Comparison of ENCODE assay signal across 9 mouse cellular contexts in the genomic region with DNA sequence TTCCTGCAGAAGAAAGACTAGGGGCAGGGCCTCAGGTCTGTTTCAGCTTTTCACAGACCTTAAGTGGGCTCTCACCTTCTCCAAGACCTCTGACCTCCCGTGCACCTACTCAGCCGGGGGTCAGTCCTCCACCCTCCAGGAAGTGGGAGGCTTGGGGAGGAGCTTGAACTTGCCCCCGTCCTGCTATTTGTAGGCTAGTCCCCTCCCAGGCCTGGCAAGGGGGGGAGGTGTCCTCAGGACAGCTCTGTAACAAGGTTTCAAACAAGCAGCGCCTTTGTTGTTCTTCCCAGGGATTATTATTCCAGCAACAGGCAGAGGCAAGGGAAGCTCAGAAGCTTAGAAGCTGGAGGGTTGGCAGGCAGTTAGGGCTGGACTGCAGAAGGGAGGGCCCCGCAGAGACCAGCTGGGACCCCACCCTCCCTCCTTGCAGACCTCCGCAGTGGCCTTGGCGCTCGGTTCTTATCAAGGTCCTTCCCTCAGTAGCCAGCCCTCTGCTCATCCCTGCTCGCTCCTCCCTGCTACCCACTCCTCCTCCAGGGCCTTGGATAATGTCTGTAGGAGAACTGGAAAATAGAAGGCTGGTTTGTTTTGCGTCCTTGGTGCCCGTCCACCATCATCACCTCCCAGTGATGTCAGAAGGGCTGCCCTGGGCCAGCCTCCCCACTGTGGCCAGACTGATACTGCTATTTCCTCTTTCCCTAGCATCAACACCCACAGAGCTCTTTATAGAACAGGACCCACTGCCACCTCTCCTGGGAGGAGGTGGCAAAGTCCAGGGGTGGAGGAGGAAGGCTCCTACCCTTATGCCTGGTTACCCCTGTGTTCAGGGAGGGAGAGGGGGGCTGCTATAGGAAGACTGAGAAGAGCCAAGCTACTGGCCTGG. TPM values are rescaled to one million over a fixed set of nuclear protein-coding genes. Genes with fewer than 3 reads are reported as not detected.
DNase-seq lines count a peak whose midpoint lies in the region; ATAC-seq and TF ChIP-seq lines count a peak whose summit lies in the region.
"Had no signal": no experiment of that assay in that cellular context is flagged by ENCODE, and none has a peak within 500 bp of the region (broad histone marks: within the 10 kb centered on the region; RNA-seq: fewer than 3 reads in every experiment).

No protein-coding gene starts in this region.

- no peak for DNase-seq in forebrain, embryonic 10.5 days (ENCODE audit: extremely low spot score, low spot score)
- no peak for DNase-seq in forebrain, embryonic 14.5 days (ENCODE audit: low spot score)
- DNase-seq in midbrain, embryonic 14.5 days: peak; percentile 42
- no peak for DNase-seq in lung, adult 2 months
- DNase-seq in kidney, postnatal 25 days: no peak

- ATAC-seq in forebrain, embryonic 14.5 days: no peak
- no peak for ATAC-seq in midbrain, embryonic 14.5 days (ENCODE audit: low FRiP score, low TSS enrichment)
- ATAC-seq in midbrain, embryonic 16.5 days: no peak
- 0 out of 2 replicates have a peak, but pooled peaks have one; percentile 4 for ATAC-seq in heart, embryonic 16.5 days (replicated peaks; ENCODE audit: extremely low read depth, insufficient read depth, low FRiP score)

- peaks cover 63% of the 10 kb centered on the region for H3K4me1 ChIP-seq in forebrain, embryonic 10.5 days
- peaks cover 7% of the 10 kb centered on the region; the same call in 1 of the 2 replicates for H3K4me1 ChIP-seq in forebrain, embryonic 14.5 days (ENCODE audit: control insufficient read depth, insufficient read depth, low read length)
- H3K4me1 ChIP-seq in midbrain, embryonic 14.5 days (ENCODE audit: control insufficient read depth, insufficient read depth, low read length): peaks cover 14% of the 10 kb centered on the region; the same call in 1 of the 2 replicates
- peaks cover 7% of the 10 kb centered on the region; the same call in 1 of the 2 replicates for H3K4me1 ChIP-seq in midbrain, embryonic 16.5 days (ENCODE audit: control insufficient read depth, insufficient read depth, low read length)
- H3K4me1 ChIP-seq in heart, embryonic 16.5 days (ENCODE audit: control insufficient read depth, insufficient read depth, low read length): peaks cover 21% of the 10 kb centered on the region
- peaks cover 17% of the 10 kb centered on the region for H3K4me1 ChIP-seq in testis, adult 2 months (ENCODE audit: control insufficient read depth, insufficient read depth, low read length)
- no peaks in the 10 kb centered on the region for H3K4me1 ChIP-seq in lung, adult 2 months (ENCODE audit: control insufficient read depth, insufficient read depth, low read length)

- no peak overlapping the region for H3K4me3 ChIP-seq in forebrain, embryonic 10.5 days
- H3K4me3 ChIP-seq in forebrain, embryonic 14.5 days (ENCODE audit: low read depth, low read length): no peak overlapping the region
- no peak overlapping the region for H3K4me3 ChIP-seq in midbrain, embryonic 14.5 days (replicated peaks; ENCODE audit: low read depth, low read length)
- no peak overlapping the region for H3K4me3 ChIP-seq in midbrain, embryonic 16.5 days (ENCODE audit: low read depth, low read length)
- no peak overlapping the region for H3K4me3 ChIP-seq in heart, embryonic 16.5 days (ENCODE audit: low read length)
- H3K4me3 ChIP-seq in testis, adult 2 months (ENCODE audit: control insufficient read depth, low read depth, low read length): no peak overlapping the region
- no peak overlapping the region for H3K4me3 ChIP-seq in lung, adult 2 months (replicated peaks; ENCODE audit: extremely low read depth, low read depth, low read length)

- H3K9ac ChIP-seq in forebrain, embryonic 14.5 days (ENCODE audit: low read length): no peak overlapping the region
- no peak overlapping the region for H3K9ac ChIP-seq in midbrain, embryonic 14.5 days (replicated peaks; ENCODE audit: low read length)
- H3K9ac ChIP-seq in midbrain, embryonic 16.5 days (ENCODE audit: low read depth, low read length): no peak overlapping the region
- H3K9ac ChIP-seq in heart, embryonic 16.5 days (ENCODE audit: low read length): no peak overlapping the region
- H3K9ac ChIP-seq: liver, embryonic 14.5 days had no signal

- peaks cover 58% of the 10 kb centered on the region for H3K27me3 ChIP-seq in forebrain, embryonic 10.5 days (ENCODE audit: poor library complexity, severe bottlenecking)
- H3K27me3 ChIP-seq in forebrain, embryonic 14.5 days (replicated peaks; ENCODE audit: control insufficient read depth, insufficient read depth, low read length): peaks cover 20% of the 10 kb centered on the region; the same call in 1 of the 2 replicates
- peaks cover 13% of the 10 kb centered on the region for H3K27me3 ChIP-seq in midbrain, embryonic 14.5 days (ENCODE audit: control insufficient read depth, insufficient read depth, low read length)
- no peaks in the 10 kb centered on the region; the same call in 1 of the 2 replicates for H3K27me3 ChIP-seq in midbrain, embryonic 16.5 days (ENCODE audit: control insufficient read depth, insufficient read depth, low read depth, low read length)
- H3K27me3 ChIP-seq in heart, embryonic 16.5 days (ENCODE audit: control insufficient read depth, insufficient read depth, low read length): peaks cover 14% of the 10 kb centered on the region; the same call in 1 of the 2 replicates
- H3K27me3 ChIP-seq in testis, adult 2 months (ENCODE audit: control insufficient read depth, insufficient read depth, low read length): no peaks in the 10 kb centered on the region

- H3K4me2 ChIP-seq in forebrain, embryonic 14.5 days (ENCODE audit: low read length): no peak overlapping the region
- H3K4me2 ChIP-seq in midbrain, embryonic 14.5 days (ENCODE audit: low read length): no peak overlapping the region
- H3K4me2 ChIP-seq in midbrain, embryonic 16.5 days (ENCODE audit: low read length): no peak overlapping the region
- no peak overlapping the region for H3K4me2 ChIP-seq in heart, embryonic 16.5 days (ENCODE audit: low read depth, low read length)

- H3K27ac ChIP-seq in forebrain, embryonic 10.5 days: peak overlapping the region; percentile 73
- no peak overlapping the region for H3K27ac ChIP-seq in forebrain, embryonic 14.5 days (ENCODE audit: low read depth, low read length)
- no peak overlapping the region for H3K27ac ChIP-seq in midbrain, embryonic 14.5 days (replicated peaks; ENCODE audit: low read depth, low read length)
- no peak overlapping the region for H3K27ac ChIP-seq in midbrain, embryonic 16.5 days (ENCODE audit: low read length)
- no peak overlapping the region for H3K27ac ChIP-seq in heart, embryonic 16.5 days (ENCODE audit: low read length)
- peak overlapping the region; percentile 67 for H3K27ac ChIP-seq in testis, adult 2 months (ENCODE audit: control insufficient read depth, insufficient read depth, low read depth, low read length)
- H3K27ac ChIP-seq: liver, embryonic 14.5 days had no signal

- TF ChIP-seq POLR2A in testis, adult 2 months (IDR thresholded peaks at IDR 0.05; ENCODE audit: control insufficient read depth, low read depth, low read length): no peak; the same call in 1 of the 2 replicates
- no peak for TF ChIP-seq POLR2A in lung, adult 2 months (IDR thresholded peaks at IDR 0.05; ENCODE audit: borderline replicate concordance, extremely low read depth, low read depth, low read length)

- no peak for TF ChIP-seq CTCF in testis, adult 2 months (IDR thresholded peaks at IDR 0.05; ENCODE audit: control insufficient read depth, insufficient read depth, insufficient replicate concordance, low read depth, low read length)
- no peak for TF ChIP-seq CTCF in lung, adult 2 months (IDR thresholded peaks at IDR 0.05; ENCODE audit: insufficient read depth, low read length)

- WGBS in forebrain, embryonic 10.5 days: 10% methylated on average over 11 of the region's 11 CpGs
- 12% methylated on average over 11 of the region's 11 CpGs for WGBS in forebrain, embryonic 14.5 days
- 8% methylated on average over 11 of the region's 11 CpGs for WGBS in midbrain, embryonic 14.5 days
- 8% methylated on average over 8 of the region's 11 CpGs for WGBS in midbrain, embryonic 16.5 days
- WGBS in heart, embryonic 16.5 days: 20% methylated on average over 11 of the region's 11 CpGs
- WGBS in lung, adult 2 months: 37% methylated on average over 11 of the region's 11 CpGs

- no peaks in the 10 kb centered on the region for H3K9me3 ChIP-seq in forebrain, embryonic 10.5 days
- no peaks in the 10 kb centered on the region for H3K9me3 ChIP-seq in forebrain, embryonic 14.5 days (replicated peaks; ENCODE audit: control insufficient read depth, low read length)
- H3K9me3 ChIP-seq in midbrain, embryonic 14.5 days (ENCODE audit: control insufficient read depth, low read length): no peaks in the 10 kb centered on the region
- no peaks in the 10 kb centered on the region for H3K9me3 ChIP-seq in midbrain, embryonic 16.5 days (replicated peaks; ENCODE audit: control insufficient read depth, low read length, poor library complexity, severe bottlenecking)
- H3K9me3 ChIP-seq in heart, embryonic 16.5 days (replicated peaks; ENCODE audit: control insufficient read depth, low read length): no peaks in the 10 kb centered on the region

- no peaks in the 10 kb centered on the region for H3K36me3 ChIP-seq in forebrain, embryonic 10.5 days (replicated peaks)
- H3K36me3 ChIP-seq in forebrain, embryonic 14.5 days (ENCODE audit: control insufficient read depth, insufficient read depth, low read length): no peaks in the 10 kb centered on the region
- no peaks in the 10 kb centered on the region for H3K36me3 ChIP-seq in midbrain, embryonic 14.5 days (ENCODE audit: control insufficient read depth, insufficient read depth, low read length)
- H3K36me3 ChIP-seq in midbrain, embryonic 16.5 days (ENCODE audit: control insufficient read depth, insufficient read depth, low read length): no peaks in the 10 kb centered on the region
- H3K36me3 ChIP-seq in heart, embryonic 16.5 days (ENCODE audit: control insufficient read depth, insufficient read depth): no peaks in the 10 kb centered on the region
- no peaks in the 10 kb centered on the region for H3K36me3 ChIP-seq in testis, adult 2 months (ENCODE audit: control insufficient read depth, insufficient read depth, low read length)

RNA-seq across cellular contexts. Expression of gene Etnk2, which starts 4.5 kb away (rescaled TPM):
- polyA plus RNA-seq in forebrain, embryonic 10.5 days (2016; fragmentation: Nextera tagmentation; extraction: Ambion mirVana): 1.7 and 2.3 TPM in 2 replicates
- 4.2 and 5.0 TPM in 2 replicates for polyA plus RNA-seq in forebrain, embryonic 14.5 days (2014; fragmentation: Nextera tagmentation; extraction: Ambion mirVana)
- 11.2 and 15.6 TPM in 2 replicates for polyA plus RNA-seq in midbrain, embryonic 14.5 days (2014; fragmentation: Nextera tagmentation; extraction: Ambion mirVana)
- 24.6 and 26.5 TPM in 2 replicates for polyA plus RNA-seq in midbrain, embryonic 16.5 days (2015; fragmentation: Nextera tagmentation; extraction: Ambion mirVana)
- 1.7 and 2.1 TPM in 2 replicates for polyA plus RNA-seq in heart, embryonic 16.5 days (2015; fragmentation: Nextera tagmentation; extraction: Ambion mirVana)
- 32.1 and 33.7 TPM in 2 replicates for polyA plus RNA-seq in testis, adult 2 months (2012; rRNA removed)
- polyA plus RNA-seq in lung, adult 2 months (2012; rRNA removed): 0.59 and 0.93 TPM in 2 replicates

RNA-seq across cellular contexts. Expression of gene Ren1, which starts 17.5 kb away (rescaled TPM):
- polyA plus RNA-seq in forebrain, embryonic 10.5 days (2016; fragmentation: Nextera tagmentation; extraction: Ambion mirVana): not detected in 2 replicates
- polyA plus RNA-seq in forebrain, embryonic 14.5 days (2014; fragmentation: Nextera tagmentation; extraction: Ambion mirVana): 0.22 TPM in 1 of 2 replicates, not detected in the other
- polyA plus RNA-seq in midbrain, embryonic 14.5 days (2014; fragmentation: Nextera tagmentation; extraction: Ambion mirVana): not detected in 2 replicates
- 0.35 TPM in 1 of 2 replicates, not detected in the other for polyA plus RNA-seq in midbrain, embryonic 16.5 days (2015; fragmentation: Nextera tagmentation; extraction: Ambion mirVana)
- 0.75 and 1.2 TPM in 2 replicates for polyA plus RNA-seq in heart, embryonic 16.5 days (2015; fragmentation: Nextera tagmentation; extraction: Ambion mirVana)
- polyA plus RNA-seq in testis, adult 2 months (2012; rRNA removed): 0.90 and 2.6 TPM in 2 replicates
- polyA plus RNA-seq in lung, adult 2 months (2012; rRNA removed): 0.07 TPM in 2 replicates

RNA-seq across cellular contexts. Expression of gene Kiss1, which starts 46.2 kb away (rescaled TPM):
- not detected in 2 replicates for polyA plus RNA-seq in forebrain, embryonic 10.5 days (2016; fragmentation: Nextera tagmentation; extraction: Ambion mirVana)
- polyA plus RNA-seq in forebrain, embryonic 14.5 days (2014; fragmentation: Nextera tagmentation; extraction: Ambion mirVana): not detected in 2 replicates
- not detected in 2 replicates for polyA plus RNA-seq in midbrain, embryonic 14.5 days (2014; fragmentation: Nextera tagmentation; extraction: Ambion mirVana)
- not detected in 2 replicates for polyA plus RNA-seq in midbrain, embryonic 16.5 days (2015; fragmentation: Nextera tagmentation; extraction: Ambion mirVana)
- polyA plus RNA-seq in heart, embryonic 16.5 days (2015; fragmentation: Nextera tagmentation; extraction: Ambion mirVana): not detected in 2 replicates
- polyA plus RNA-seq in testis, adult 2 months (2012; rRNA removed): 0.44 TPM in 1 of 2 replicates, not detected in the other
- polyA plus RNA-seq in lung, adult 2 months (2012; rRNA removed): 0.56 and 0.81 TPM in 2 replicates
- polyA plus RNA-seq: liver, embryonic 14.5 days had no signal

RNA-seq across cellular contexts. Expression of gene Sox13, which starts 56.3 kb away (rescaled TPM):
- polyA plus RNA-seq in forebrain, embryonic 10.5 days (2016; fragmentation: Nextera tagmentation; extraction: Ambion mirVana): 12.5 and 14.1 TPM in 2 replicates
- 4.2 and 4.3 TPM in 2 replicates for polyA plus RNA-seq in forebrain, embryonic 14.5 days (2014; fragmentation: Nextera tagmentation; extraction: Ambion mirVana)
- 5.9 and 9.7 TPM in 2 replicates for polyA plus RNA-seq in midbrain, embryonic 14.5 days (2014; fragmentation: Nextera tagmentation; extraction: Ambion mirVana)
- 5.3 and 7.4 TPM in 2 replicates for polyA plus RNA-seq in midbrain, embryonic 16.5 days (2015; fragmentation: Nextera tagmentation; extraction: Ambion mirVana)
- polyA plus RNA-seq in heart, embryonic 16.5 days (2015; fragmentation: Nextera tagmentation; extraction: Ambion mirVana): 4.3 and 5.8 TPM in 2 replicates
- polyA plus RNA-seq in testis, adult 2 months (2012; rRNA removed): 5.7 and 5.9 TPM in 2 replicates
- 134 and 144 TPM in 2 replicates for polyA plus RNA-seq in lung, adult 2 months (2012; rRNA removed)

RNA-seq across cellular contexts. Expression of gene Golt1a, which starts 58.2 kb away (rescaled TPM):
- polyA plus RNA-seq in forebrain, embryonic 10.5 days (2016; fragmentation: Nextera tagmentation; extraction: Ambion mirVana): not detected in 2 replicates
- polyA plus RNA-seq in forebrain, embryonic 14.5 days (2014; fragmentation: Nextera tagmentation; extraction: Ambion mirVana): not detected in 2 replicates
- not detected in 2 replicates for polyA plus RNA-seq in midbrain, embryonic 14.5 days (2014; fragmentation: Nextera tagmentation; extraction: Ambion mirVana)
- polyA plus RNA-seq in midbrain, embryonic 16.5 days (2015; fragmentation: Nextera tagmentation; extraction: Ambion mirVana): not detected in 2 replicates
- 0.17 TPM in 1 of 2 replicates, not detected in the other for polyA plus RNA-seq in heart, embryonic 16.5 days (2015; fragmentation: Nextera tagmentation; extraction: Ambion mirVana)
- polyA plus RNA-seq in testis, adult 2 months (2012; rRNA removed): 0.46 TPM in 1 of 2 replicates, not detected in the other
- 1.1 and 1.3 TPM in 2 replicates for polyA plus RNA-seq in lung, adult 2 months (2012; rRNA removed)

Comparison
In these comparisons a context has a peak if more than half of its experiments do, and no peak if none do; other contexts are left out.
1. H3K27ac ChIP-seq: peak in forebrain, embryonic 10.5 days (single experiment) and testis, adult 2 months (single experiment); none in forebrain, embryonic 14.5 days (single experiment), midbrain, embryonic 14.5 days (single experiment), midbrain, embryonic 16.5 days (single experiment) and heart, embryonic 16.5 days (single experiment).